Mouse (Mus musculus) thymus, postnatal 4 days (tissue): Measurements from ENCODE around the gene Slc43a3.

Experiments used
- DNase-seq: peaks from one replicate; pipeline ENCODE4 v3.0.0; 2021

The Slc43a3 gene

DNA sequence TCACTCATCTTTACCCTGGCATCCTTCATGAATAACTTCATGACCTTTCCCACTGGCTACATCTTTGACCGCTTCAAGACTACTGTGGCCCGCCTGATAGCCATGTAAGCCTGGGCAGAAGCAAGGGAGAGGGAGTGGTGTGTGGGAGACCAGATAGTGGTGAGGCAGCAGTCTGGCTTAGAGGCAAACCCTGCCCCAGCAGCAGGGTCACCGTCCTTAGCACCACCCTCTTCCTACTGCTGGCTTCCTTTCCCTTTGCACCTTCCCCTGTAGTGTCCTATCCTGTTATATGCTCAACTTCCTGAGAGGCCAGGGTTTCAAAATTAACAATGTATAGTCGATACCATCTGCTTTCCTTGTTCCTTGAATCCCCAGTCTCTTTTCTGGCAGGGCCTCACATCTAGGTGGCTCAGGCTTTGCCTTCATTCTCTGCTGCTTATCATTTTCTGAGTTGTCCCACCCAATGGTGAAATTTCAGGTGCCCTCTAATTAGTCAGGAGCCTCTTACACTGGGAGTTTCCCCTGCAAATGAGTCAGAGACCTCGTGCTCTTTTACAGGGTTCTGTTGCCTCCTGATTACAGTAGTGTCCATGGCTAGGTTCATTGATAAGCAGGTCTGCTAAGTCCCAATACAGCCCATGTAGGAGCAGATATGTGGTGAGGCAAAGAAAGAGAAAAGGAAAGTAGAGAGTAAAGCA is 2.0 kb downstream of the Slc43a3 start:
- no peak for DNase-seq

DNA sequence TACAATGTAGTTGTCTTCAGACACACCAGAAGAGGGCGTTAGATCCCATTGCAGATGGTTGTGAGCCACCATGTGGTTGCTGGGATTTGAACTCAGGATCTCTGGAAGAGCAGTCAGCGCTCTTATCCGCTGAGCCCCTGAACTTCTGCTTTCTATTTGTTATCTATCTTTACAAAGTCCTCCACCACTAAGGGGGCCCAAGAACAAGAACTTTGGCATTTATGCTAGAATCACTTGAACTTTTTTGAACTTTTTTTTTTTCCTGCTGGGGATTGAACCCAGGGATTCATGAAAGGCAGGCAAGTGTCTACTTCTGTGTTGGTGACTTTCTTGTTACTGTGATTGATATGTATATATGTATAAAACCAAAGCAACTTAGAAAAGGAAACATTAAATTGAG is 2.9 kb downstream of the Slc43a3 start:
- no peak for DNase-seq

DNA sequence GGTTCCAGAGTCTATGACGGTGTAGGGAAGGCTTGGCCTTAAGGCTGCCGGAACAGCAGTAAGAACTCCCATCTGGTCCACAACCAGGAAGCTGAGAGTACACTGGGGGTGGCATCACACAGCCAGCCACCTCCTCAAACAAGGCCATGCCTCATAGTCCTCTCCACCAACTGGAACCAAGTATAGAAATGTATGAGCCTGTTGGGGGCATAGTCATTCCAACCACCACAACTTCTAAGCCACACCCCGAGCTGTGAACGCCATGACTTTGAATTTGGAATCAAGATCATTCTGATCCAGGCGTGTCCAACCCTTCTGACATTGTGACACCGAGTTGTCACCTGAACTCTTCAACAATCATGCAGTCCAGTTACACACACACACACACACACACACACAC is 3.3 kb downstream of the Slc43a3 start:
- DNase-seq = no peak

DNA sequence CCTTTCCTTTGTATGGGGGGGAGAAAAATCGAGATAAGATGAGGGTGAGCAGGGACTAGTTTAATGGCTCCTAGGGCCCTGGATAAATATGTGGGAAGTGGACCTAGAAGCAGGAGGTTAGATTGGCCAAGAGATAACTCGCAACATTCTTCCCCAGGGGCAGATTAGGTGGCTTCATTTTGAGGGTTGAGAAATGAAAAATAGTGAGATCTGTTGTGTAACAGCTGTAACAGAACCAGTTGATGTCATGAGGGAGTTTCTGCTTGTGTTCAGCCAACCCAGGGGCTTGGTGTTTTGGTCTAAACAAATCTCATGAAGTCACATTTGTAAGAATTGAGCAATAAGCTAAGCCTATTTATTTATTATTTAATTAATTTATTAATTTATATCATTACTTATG is 5.0 kb downstream of the Slc43a3 start:
- no peak for DNase-seq

DNA sequence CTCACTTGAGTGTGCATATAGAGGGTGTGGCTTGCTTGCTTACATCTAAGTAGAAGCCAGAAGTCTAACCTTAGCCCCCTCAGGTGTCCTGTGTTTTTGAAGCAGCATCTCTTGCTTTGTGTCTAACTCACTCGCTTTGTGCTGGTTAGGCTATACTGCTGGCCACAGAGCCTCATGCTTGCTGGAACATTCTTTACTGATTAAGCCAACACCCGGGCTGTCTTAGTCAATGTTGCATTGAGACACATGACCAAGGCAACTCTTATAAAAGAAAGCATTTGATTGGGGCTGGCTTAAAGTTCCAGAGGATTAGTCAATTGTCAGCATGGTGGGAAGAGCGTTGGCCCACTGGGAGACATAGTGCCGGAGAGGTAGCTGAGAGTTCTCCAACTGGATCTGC is 5.4 kb downstream of the Slc43a3 start:
- no peak for DNase-seq

DNA sequence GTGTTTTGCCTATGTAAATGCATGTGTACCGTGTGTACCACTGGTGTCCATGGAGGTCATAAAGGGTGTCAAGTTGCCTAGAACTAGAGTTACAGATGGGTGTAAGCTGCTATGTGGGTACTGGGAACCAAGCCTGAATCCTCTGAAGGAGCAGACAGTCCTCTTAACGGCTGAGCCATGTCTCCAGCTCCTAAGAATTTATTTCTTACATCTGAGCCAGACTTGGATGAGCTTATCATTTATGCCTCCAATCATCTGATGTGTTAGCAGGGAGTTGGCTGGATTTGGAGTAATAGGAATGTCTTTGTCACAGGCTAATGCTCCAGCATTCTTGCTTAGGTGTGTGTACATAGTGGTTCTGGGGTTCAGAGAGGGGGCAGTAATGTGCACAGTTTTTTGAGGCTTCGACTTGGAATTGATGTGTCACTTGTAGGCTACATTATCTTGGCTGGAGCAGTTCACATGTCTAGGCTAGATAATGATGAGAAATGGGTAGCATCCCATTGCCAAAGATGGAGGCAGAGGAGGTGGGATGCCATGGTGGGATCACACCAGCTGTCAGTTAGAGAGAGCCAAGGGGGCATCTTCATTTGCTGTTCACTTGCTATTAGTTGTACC is 10.9 kb downstream of the Slc43a3 start:
- no peak for DNase-seq

DNA sequence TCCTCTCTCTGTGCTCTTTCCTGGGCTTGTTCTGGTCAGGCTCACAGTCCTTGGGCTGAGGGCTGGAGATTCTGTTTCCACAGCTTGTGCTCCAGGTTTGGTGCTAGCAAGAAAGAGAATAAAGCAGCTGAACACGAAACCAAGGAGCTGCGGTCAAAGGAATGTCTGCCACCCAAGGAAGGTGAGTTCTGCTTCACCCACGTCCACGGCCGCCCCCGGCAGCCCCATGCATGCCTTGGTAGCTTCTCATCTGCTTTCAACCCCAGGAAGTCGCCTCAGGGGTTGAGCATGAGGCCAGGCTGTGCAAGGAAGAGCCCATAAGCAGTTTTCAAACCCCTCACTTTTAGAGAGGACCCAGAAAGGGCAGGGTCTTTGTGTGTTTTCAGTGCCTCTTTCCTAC is 11.9 kb downstream of the Slc43a3 start:
- no peak for DNase-seq

DNA sequence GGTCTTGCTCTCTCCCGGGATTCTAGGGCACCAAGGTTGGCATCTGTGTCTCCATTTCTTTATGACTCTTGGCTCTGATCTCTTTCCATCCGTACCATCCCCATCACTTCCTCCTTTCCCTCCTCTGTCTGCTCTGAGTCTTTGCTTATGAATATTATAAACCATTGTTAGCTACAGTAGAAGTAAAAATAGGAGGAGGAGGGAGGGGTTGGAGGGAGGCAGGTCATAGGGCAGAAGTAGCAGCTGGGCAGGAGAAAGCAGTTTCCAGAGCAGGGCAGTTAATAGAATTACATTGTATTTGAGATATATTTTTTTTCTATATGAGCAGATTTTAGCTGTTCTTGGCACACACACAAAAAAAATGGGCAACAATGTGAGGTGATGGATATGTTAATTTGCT is 12.3 kb downstream of the Slc43a3 start:
- DNase-seq = no peak

DNA sequence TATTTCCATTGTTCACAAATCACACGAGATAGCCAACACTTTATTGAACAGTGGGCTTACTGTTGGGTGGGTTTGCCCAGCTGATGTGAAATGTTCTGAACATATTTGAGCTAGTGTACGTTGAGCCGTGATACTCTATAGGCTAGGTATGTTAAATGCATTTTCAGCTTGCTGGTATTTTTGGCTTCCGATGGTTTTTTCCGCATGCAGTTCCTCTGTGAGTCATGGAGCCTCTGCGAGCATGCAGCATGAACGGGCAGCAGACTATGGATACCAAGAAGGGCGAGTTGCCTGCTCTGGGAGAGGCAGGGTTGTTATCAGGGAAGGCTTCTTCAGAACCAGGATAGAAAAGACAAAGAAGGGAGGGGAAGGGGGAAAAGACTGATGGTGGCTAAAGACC is 14.6 kb downstream of the Slc43a3 start:
- DNase-seq = no peak

DNA sequence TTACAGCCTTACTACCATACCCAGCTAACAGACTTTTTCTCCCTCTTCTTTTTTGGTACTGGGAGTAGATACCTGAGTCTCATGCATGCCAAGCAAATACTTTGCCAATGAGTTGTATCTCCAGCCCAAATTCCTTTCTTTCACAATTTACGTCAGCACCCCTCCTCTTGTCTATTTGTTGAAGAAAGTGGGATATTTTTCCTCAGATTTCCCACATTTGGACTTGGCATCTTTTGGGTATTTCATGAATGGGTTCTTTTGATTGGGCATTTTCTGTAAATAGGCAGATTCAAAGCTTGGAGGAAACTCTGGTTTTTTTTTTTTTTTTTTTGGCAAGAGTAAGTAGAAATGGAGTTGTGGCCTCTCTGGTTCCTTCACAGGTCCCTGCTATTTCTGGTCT is 15.9 kb downstream of the Slc43a3 start:
- no peak for DNase-seq

DNA sequence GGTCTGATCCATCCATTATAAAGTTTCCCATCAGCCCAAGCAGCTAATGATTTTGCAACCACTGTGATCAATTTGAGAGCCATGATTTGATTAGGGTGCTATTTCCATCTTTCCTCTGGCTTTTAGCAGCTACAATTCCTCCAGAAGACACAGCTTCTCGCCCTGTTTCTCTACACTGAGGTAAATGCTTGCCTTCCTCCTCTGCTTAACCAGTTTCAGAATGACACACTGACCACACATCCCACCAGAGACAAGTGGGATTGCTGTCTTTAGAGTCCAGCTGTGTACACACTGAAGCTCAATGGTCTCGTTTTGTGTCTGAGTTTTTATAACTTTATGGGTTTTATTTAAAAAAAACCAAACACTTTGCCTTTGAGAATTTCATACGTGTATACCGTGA is 16.3 kb downstream of the Slc43a3 start:
- no peak for DNase-seq

DNA sequence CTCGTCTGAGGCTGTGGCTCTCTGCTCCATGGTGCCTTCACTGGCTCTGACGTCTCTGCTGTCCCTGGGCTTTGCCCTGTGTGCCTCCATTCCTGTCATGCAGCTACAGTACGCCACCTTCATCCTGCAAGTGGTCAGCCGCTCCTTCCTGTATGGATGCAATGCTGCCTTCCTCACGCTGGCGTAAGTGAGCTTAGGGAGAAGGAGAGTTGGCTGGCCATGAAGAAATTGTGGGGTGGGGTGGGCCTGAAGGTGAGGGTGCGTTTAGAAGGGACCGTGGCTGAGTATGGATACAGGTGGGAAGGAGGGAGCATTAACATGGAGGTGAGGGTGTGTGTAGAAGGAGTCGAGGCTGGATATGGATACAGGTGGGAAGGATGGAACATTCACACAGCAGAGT is 19.1 kb downstream of the Slc43a3 start:
- DNase-seq = no peak

DNA sequence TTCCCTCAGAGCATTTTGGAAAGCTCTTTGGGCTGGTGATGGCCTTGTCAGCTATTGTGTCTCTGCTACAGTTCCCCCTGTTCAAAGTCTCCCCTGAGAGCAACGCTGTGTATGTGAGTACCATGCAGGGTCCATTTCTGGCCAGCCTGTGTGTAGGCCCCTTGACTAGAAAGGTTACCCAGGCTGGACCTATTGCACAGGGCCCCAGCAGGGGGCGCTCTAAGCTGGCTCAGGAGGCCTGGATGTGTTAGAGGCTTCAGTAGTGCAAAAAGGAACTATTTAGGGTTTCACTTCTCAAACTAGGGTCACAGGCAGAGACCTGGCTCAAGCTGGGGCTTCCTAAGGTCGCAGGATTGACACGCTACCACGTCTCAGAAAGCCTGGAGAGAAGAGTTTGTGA is 19.9 kb downstream of the Slc43a3 start:
- DNase-seq = peak; percentile 82

DNA sequence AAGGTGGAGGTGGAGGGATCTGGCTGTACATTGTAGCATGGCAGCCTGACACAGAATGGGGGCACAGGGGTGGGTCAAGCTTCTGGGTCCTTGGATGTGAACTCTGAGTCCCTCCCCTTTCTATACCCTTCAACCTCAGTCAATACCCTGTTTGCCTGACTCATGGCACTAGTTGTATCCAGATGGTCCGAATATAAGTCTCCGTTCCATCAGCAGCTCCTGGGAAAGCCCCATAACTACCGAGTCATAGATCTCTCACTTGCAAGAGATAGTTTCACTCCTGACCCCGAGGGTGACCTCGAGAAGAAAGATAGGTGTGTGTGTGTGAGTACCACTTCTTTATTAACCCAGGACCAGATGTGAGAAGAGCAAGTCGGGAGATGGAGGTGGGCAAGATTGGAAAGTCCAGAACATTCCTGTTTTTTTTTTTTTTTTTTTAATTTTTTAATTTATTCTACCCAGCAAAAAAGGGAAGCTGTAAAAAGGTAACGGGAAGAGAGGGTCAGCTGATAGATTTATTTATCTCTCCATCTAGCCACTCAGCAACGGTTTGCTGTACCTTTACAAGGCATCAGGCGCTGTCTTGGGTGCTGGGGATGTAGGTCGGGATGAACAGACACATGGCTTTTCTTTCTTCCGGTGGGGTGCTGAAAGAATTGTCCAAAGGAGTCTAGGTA is 22.3 kb downstream of the Slc43a3 start:
- DNase-seq = no peak

DNA sequence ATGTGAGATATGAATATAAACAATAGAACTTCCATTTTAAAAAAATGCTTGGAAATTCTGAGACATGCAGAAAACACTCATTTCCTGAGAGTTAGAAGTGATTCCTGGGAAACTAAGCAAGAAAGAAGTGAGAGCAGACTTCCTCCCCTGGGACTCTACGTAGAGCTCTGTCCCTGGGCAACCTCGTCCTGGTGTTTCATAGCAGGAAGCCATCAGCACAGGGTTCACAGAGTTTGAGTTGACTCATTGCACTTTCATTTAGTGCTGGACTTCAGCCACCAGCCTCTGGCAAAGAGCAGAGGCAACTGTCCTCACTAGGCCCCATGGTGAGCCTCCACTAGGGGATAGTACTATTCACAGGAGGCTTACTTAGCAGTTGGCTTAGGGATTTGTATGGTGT is 24.9 kb downstream of the Slc43a3 start:
- no peak for DNase-seq

DNA sequence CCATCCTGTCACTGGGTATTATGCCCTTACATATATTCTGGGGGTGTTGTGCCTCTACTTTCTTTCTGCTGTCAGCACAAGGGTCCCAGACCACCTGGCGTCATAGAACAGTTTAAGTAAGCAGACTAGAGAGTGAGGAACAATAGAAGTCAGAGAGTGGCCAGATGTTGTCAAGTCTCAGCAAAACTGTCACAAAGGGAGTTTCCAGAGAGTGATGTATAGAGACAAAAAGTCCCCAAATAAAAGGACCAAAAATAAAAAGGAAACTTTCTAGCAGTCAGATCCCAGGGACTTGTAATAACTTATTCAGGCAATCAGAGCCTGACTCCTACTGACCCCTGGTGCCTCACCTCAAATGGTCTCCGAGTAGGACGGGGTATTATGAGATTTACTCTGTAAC is 25.5 kb downstream of the Slc43a3 start:
- DNase-seq = no peak

DNA sequence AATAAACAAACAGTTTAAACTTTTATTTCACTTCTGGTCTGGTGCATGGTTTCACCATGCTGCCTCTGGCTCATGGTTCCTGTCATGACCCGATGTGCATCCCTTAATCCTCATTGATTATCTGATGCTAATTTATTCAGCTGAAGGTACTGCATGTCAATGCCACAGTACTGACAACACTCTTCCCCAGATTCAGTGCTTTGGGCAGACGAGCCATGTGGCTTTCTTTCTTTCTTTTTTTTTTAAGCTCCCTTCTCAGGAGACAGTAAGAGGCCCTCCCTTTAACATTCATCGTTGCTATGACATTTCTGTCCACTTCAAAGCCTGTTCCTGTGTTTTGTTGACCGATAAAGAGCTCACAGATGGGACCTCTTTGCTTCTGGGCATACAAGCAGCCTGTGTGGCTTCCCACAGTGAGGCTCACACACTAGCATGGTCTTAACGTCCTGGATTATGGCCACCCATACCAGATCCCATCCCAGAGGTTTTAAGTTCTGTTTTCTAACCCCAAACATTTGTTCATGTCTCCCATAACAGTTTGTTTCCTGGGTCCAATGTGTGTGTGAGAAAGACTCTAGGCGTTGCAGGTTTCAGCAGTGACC is 26.6 kb downstream of the Slc43a3 start:
- no peak for DNase-seq

DNA sequence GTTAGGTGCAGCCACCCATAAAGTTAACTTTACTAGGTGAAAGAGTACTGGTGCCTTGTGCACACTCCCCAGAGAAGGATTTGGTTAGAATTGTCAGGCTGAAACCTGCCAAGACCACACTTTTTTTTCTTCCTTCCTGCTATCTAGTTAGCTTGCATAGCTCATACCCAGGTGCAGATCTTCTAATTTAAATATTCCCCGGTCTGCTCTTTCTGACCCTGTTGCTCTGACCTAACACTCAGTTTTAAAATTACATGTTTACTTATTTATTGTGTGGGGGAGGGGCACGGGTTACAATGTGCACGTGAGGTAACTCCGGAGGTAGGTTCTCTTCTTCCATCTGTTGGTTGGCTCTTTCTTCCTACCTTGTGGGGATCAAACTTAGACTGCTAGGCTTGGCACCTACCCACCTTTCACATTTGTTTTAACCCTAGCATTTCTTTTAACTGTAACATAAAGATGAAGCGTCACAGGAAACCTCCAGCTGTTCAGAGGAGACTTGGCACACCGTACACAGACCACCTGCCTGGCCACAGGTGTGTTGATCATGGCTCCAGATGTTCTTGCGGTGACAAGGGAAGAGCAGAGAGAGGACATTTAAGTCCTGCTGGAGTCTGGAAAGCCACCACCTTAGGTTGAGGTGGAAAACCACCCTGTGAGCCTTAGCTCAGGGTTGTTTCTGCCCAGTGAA is 27.9 kb downstream of the Slc43a3 start:
- no peak for DNase-seq

DNA sequence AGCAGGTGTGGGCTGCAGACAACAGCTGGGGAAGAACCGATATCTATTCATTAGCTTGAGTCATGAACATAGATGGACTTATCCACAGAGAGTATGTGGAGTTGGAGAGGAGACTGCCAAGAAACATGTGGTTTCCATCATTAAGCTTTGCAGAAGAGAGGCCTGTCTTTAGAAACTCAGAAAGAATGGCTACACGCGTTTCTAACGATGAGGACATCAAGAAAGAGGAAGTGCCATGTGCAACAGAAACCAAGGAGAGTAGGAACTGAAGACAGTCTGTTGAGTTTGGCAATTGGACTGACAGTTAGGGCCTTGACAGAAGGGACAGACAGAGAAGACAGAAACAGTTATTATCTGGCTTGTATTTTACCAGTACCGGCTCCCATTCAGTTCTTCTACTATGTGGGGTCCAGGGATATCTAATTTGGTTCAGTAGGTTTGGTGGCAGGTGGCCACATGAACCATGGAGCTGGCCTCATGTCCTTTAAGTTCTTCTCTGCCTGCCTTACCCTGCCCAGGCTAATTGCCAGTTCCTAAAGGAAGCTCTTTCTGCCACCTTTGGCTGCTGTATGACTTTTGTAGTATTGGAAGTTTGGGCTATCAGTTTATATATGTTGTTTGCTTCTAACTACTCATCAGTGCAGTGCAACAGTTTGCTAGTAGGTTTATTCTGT is 31.1 kb downstream of the Slc43a3 start:
- DNase-seq = no peak

DNA sequence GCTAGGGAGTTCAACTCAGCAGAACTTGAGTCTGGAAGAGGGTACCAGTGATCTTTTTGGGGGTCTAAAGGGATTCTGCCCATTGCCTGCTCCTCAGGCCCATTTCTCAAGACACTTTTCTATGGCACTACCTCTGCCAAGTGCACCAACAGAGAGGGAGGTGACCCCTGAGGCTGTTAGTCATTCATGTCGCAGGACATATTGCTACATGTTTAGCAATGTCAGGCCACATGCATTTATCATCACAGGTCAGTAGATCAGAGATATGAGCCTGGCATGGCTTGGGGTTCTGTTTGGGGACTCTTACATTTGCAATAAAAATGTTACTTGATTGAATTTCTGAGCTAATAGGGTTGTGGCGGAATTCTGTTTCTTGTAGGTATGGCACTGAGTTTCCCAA is 39.2 kb downstream of the Slc43a3 start:
- no peak for DNase-seq

DNA sequence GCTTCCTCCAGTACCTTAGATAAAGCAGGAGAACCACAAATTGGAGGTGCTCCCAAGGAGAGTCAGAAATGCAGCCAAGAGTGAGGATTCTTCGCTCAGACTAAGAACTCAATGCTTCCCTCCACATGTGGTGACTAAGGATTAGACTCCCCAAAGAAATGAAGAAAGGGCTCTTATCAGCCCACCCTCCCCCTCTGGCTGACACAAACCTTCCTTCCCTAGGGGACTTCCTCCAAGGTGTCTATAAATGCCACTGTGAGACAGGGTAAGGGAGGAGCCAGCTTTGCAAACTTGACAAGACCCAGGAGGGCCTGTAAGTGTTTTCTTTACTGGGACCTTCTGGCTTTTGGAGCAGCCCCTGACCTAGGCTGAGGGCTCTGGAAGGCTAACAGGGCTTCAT is 43.8 kb downstream of the Slc43a3 start, which contains the start of gene Prg2:
Prg2 (plus strand) TSS at position 274 of the 400 bp plus-strand sequence.
- DNase-seq = no peak

DNA sequence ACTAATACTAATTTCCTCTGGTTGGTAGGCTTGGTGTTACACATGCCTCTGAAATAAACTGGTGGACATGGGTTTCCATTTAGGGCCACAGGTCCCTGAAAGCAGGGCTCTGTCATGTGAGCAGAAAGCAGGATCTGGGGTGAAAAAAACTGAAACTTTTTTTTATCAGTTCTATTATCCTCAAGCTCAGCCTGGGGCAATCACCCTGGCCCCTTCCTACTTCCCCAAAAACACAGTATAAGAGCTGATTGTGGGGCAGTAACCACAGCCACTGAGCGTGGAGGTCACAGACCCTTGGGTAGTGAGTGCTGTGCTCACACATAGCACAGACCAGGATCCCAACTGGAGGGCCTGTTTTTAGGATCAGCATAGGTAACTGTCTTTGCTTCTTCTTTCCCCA is 51.6 kb downstream of the Slc43a3 start, which contains the start of gene Prg3:
Prg3 (plus strand) TSS at position 286 of the 400 bp plus-strand sequence.
- no peak for DNase-seq

DNA sequence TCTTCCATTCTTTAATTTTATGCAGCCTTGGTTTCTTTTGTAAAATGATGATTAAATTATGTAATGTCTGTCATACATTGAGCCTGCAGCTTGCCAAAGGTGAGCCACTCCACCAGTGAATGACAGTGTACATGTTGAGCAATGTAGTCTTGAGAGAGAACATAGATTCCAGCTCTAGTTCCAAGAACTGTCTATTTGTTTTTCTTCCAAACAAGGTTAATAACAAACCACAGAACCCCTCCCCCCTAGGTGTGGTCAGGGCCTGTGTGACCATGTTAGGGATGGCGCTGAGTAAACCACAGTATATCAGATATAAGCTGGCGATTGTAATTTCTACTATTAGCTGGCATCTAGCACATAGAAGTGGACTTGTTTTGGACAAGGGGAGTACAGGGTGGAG is 60.0 kb downstream of the Slc43a3 start:
- DNase-seq = no peak
